Mouse (Mus musculus) intestine, embryonic 14.5 days (tissue): Measurements from ENCODE around the gene Slc22a22. TPM values are rescaled to one million over a fixed set of nuclear protein-coding genes. Genes with fewer than 3 reads are reported as not detected.

Experiments used
- ATAC-seq: fragments of 200-750 bp; cut with Nextera tagmentation; replicated peaks from 2 replicates; pipeline ENCODE4 v1.8.0; 2017; ENCODE audit warnings: low read depth, moderate number of reproducible peaks, moderate TSS enrichment, moderate library complexity; ENCODE audit not compliant: low FRiP score, low TSS enrichment
- DNase-seq: peaks from one replicate; pipeline ENCODE4 v3.0.0-alpha.2; 2018; ENCODE audit warnings: low spot score
- H3K27ac ChIP-seq: fragments of 300-500 bp; sonication (generic); 2 replicates; pipeline ENCODE4 v1.5.1; 2014; ENCODE audit warnings: low read depth, mild to moderate bottlenecking, control low read depth
- H3K27me3 ChIP-seq: fragments of 300-500 bp; sonication (generic); replicated peaks from 2 replicates; pipeline ENCODE4 v1.6.1; 2014; ENCODE audit warnings: low read length, control low read depth; ENCODE audit not compliant: control insufficient read depth, insufficient read depth
- H3K36me3 ChIP-seq: fragments of 300-500 bp; sonication (generic); 2 replicates; pipeline ENCODE4 v1.6.1; 2014; ENCODE audit warnings: low read length, control low read depth; ENCODE audit not compliant: control insufficient read depth, insufficient read depth
- H3K4me1 ChIP-seq: fragments of 300-500 bp; sonication (generic); replicated peaks from 2 replicates; pipeline ENCODE4 v1.6.1; 2014; ENCODE audit warnings: low read length, control low read depth, mixed read lengths; ENCODE audit not compliant: control insufficient read depth, insufficient read depth
- H3K4me2 ChIP-seq: fragments of 300-500 bp; sonication (generic); 2 replicates; pipeline ENCODE4 v1.6.1; 2014; ENCODE audit warnings: low read length
- H3K4me3 ChIP-seq: fragments of 300-500 bp; sonication (generic); 2 replicates; pipeline ENCODE4 v1.5.1; 2014; ENCODE audit warnings: low read depth, low read length, control low read depth, mixed read lengths
- H3K9ac ChIP-seq: fragments of 300-500 bp; sonication (generic); 2 replicates; pipeline ENCODE4 v1.6.1; 2014; ENCODE audit warnings: mild to moderate bottlenecking, low read length
- H3K9me3 ChIP-seq: fragments of 300-500 bp; sonication (generic); 2 replicates; pipeline ENCODE4 v1.6.1; 2016; ENCODE audit warnings: low read length, control low read depth; ENCODE audit not compliant: control insufficient read depth
- WGBS: fragments of 180-500 bp; shearing (Covaris S2); extraction: QIAGEN DNeasy Blood & Tissue Kit; methylation state at CpG from one replicate; pipeline ENCODE4 v1.1.7; 2014; 5-methylcytosine and 5-hydroxymethylcytosine counted together
- polyA plus RNA-seq: library from polyadenylated mRNA; unstranded; fragments of >200 nt; fragmentation: Nextera tagmentation; extraction: Ambion mirVana; gene quantifications from 2 replicates; pipeline ENCODE4 v1.2.1, GENCODE M21; 2014

Slc22a22 gene
- polyA plus RNA-seq, result not detected in 2 replicates

GRCm38 (mm10) chr15:57477525-57477924 is at the start of gene Slc22a22:
TSS of gene Slc22a22 (minus strand) at chr15:57477625.
- no peak within 1 kb of the TSS for H3K4me2 ChIP-seq
- H3K9ac ChIP-seq, result no peak within 1 kb of the TSS
- no peaks in the 10 kb centered on the region for H3K27me3 ChIP-seq
- H3K9me3 ChIP-seq, result no peaks in the 10 kb centered on the region
- 66% methylated on average over 2 of the region's 2 CpGs for WGBS
- H3K4me1 ChIP-seq, result no peaks in the 10 kb centered on the region
- DNase-seq, result no peak
- H3K4me3 ChIP-seq, result no peak within 1 kb of the TSS
- no peak within 1 kb of the TSS for H3K27ac ChIP-seq
- H3K36me3 ChIP-seq, result no peaks in the 10 kb centered on the region
- ATAC-seq, result no peak

- no peaks in the 10 kb centered on the region for H3K36me3 ChIP-seq
- H3K4me2 ChIP-seq, result no peak overlapping the region
- no peaks in the 10 kb centered on the region for H3K9me3 ChIP-seq
- H3K4me3 ChIP-seq, result no peak overlapping the region
- DNase-seq, result no peak
- no peaks in the 10 kb centered on the region for H3K4me1 ChIP-seq
- 74% methylated on average over 10 of the region's 10 CpGs for WGBS
- no peak overlapping the region for H3K9ac ChIP-seq
- no peaks in the 10 kb centered on the region for H3K27me3 ChIP-seq
- no peak overlapping the region for H3K27ac ChIP-seq
- no peak for ATAC-seq
Measured at GRCm38 (mm10) chr15:57523510-57524298, 46.3 kb upstream of the Slc22a22 start.

- 66% methylated on average over 1 of the region's 1 CpGs for whole genome bisulfite sequencing
- no peaks in the 10 kb centered on the region for H3K4me1 ChIP-seq
- H3K9me3 ChIP-seq, result no peaks in the 10 kb centered on the region
- DNase-seq (no peak), ATAC-seq (no peak)
- H3K4me3 ChIP-seq, result no peak overlapping the region
- no peaks in the 10 kb centered on the region for H3K36me3 ChIP-seq
- no peak overlapping the region for H3K27ac ChIP-seq
- no peak overlapping the region for H3K4me2 ChIP-seq
- H3K27me3 ChIP-seq, result no peaks in the 10 kb centered on the region
- no peak overlapping the region for H3K9ac ChIP-seq
Measured at GRCm38 (mm10) chr15:57522160-57522559, 44.7 kb upstream of the Slc22a22 start.

GRCm38 (mm10) chr15:57509185-57510172 is 32.1 kb upstream of the Slc22a22 start:
- Histone ChIP-seq H3K9ac (no peak overlapping the region), H3K36me3 (no peaks in the 10 kb centered on the region), H3K4me2 (no peak overlapping the region), H3K4me1 (peaks cover 4% of the 10 kb centered on the region; the same call in 1 of the 2 replicates), H3K4me3 (no peak overlapping the region), H3K9me3 (no peaks in the 10 kb centered on the region), H3K27me3 (no peaks in the 10 kb centered on the region), H3K27ac (no peak overlapping the region)
- WGBS, result 33% methylated on average over 21 of the region's 21 CpGs
- no peak for DNase-seq
- ATAC-seq, result no peak

- 53% methylated on average over 11 of the region's 11 CpGs for WGBS
- Histone ChIP-seq H3K27ac (no peak overlapping the region), H3K9ac (no peak overlapping the region), H3K9me3 (no peaks in the 10 kb centered on the region), H3K4me2 (no peak overlapping the region), H3K4me1 (peaks cover 4% of the 10 kb centered on the region; the same call in 1 of the 2 replicates), H3K27me3 (no peaks in the 10 kb centered on the region), H3K4me3 (no peak overlapping the region), H3K36me3 (no peaks in the 10 kb centered on the region)
- DNase-seq, result peak; percentile 92
- ATAC-seq, result peak; percentile 79; the same call in 1 of the 2 replicates
Measured at GRCm38 (mm10) chr15:57508242-57509184, 31.1 kb upstream of the Slc22a22 start.

- 47% methylated on average over 9 of the region's 9 CpGs for WGBS
- Histone ChIP-seq H3K27ac (no peak overlapping the region), H3K4me3 (no peak overlapping the region), H3K27me3 (no peaks in the 10 kb centered on the region), H3K36me3 (no peaks in the 10 kb centered on the region), H3K9ac (no peak overlapping the region), H3K4me1 (no peaks in the 10 kb centered on the region), H3K9me3 (no peaks in the 10 kb centered on the region), H3K4me2 (no peak overlapping the region)
- DNase-seq (no peak), ATAC-seq (no peak)
Measured at GRCm38 (mm10) chr15:57504126-57504705, 26.8 kb upstream of the Slc22a22 start.

GRCm38 (mm10) chr15:57503656-57504055 is 26.2 kb upstream of the Slc22a22 start:
- WGBS, result 76% methylated on average over 3 of the region's 3 CpGs
- DNase-seq (no peak), ATAC-seq (no peak)
- no peaks in the 10 kb centered on the region for H3K27me3 ChIP-seq
- no peak overlapping the region for H3K9ac ChIP-seq
- H3K4me2 ChIP-seq, result no peak overlapping the region
- no peaks in the 10 kb centered on the region for H3K4me1 ChIP-seq
- no peak overlapping the region for H3K27ac ChIP-seq
- H3K9me3 ChIP-seq, result no peaks in the 10 kb centered on the region
- no peaks in the 10 kb centered on the region for H3K36me3 ChIP-seq
- H3K4me3 ChIP-seq, result no peak overlapping the region
